ENCODE assay signal across 7 mouse cellular contexts in genomic region chr4:154527506-154527905, GRCm38 (mm10).
DNase-seq lines count a peak whose midpoint lies in the region; ATAC-seq and TF ChIP-seq lines count a peak whose summit lies in the region.

No protein-coding gene starts in this region.

- peaks cover 45 to 46% of the 10 kb centered on the region in 2 experiments for H3K4me1 ChIP-seq in heart, embryonic 14.5 days (ENCODE audit: control insufficient read depth in 2 of 2, insufficient read depth in 2 of 2, low read length in 2 of 2)
- H3K4me1 ChIP-seq in liver, embryonic 16.5 days (ENCODE audit: control insufficient read depth, low read depth, low read length): peaks cover 2% of the 10 kb centered on the region
- H3K4me1 ChIP-seq in intestine, postnatal 0 days (replicated peaks; ENCODE audit: control insufficient read depth, insufficient read depth, low read length): no peaks in the 10 kb centered on the region; the same call in 1 of the 2 replicates

- ATAC-seq in heart, embryonic 14.5 days (ENCODE audit: insufficient number of reproducible peaks, insufficient read depth, low FRiP score, low read depth): no peak
- peak; percentile 65 for ATAC-seq in liver, embryonic 16.5 days (ENCODE audit: low read depth)
- no peak for ATAC-seq in intestine, postnatal 0 days

- H3K9me3 ChIP-seq in heart, embryonic 14.5 days (ENCODE audit: control insufficient read depth, low read length): no peaks in the 10 kb centered on the region
- H3K9me3 ChIP-seq in liver, embryonic 16.5 days (replicated peaks; ENCODE audit: control insufficient read depth, low read length): no peaks in the 10 kb centered on the region
- H3K9me3 ChIP-seq in intestine, postnatal 0 days (ENCODE audit: control insufficient read depth): no peaks in the 10 kb centered on the region

- 27% methylated on average over 9 of the region's 9 CpGs for WGBS in heart, embryonic 14.5 days
- 54% methylated on average over 9 of the region's 9 CpGs for WGBS in liver, embryonic 16.5 days (ENCODE audit: insufficient replicate concordance)
- 64% methylated on average over 9 of the region's 9 CpGs for WGBS in intestine, postnatal 0 days

- peak; percentile 89 for DNase-seq in NIH3T3 (ENCODE audit: low read depth)
- peak; percentile 78 for DNase-seq in adrenal gland, postnatal 10 days
- no peak for DNase-seq in frontal cortex, postnatal 36 days (ENCODE audit: low spot score in 2 of 2)
- no peak for DNase-seq in right cerebral cortex, adult 2 months (ENCODE audit: low spot score in 2 of 2)

- peaks cover 4% of the 10 kb centered on the region; the same call in 1 of the 2 replicates for H3K27me3 ChIP-seq in heart, embryonic 14.5 days (ENCODE audit: control insufficient read depth, insufficient read depth, low read length)
- no peaks in the 10 kb centered on the region for H3K27me3 ChIP-seq in liver, embryonic 16.5 days (ENCODE audit: control insufficient read depth, insufficient read depth, low read depth, low read length)
- H3K27me3 ChIP-seq in intestine, postnatal 0 days (replicated peaks; ENCODE audit: control insufficient read depth, insufficient read depth, low read length): no peaks in the 10 kb centered on the region

- TF ChIP-seq CTCF in intestine, postnatal 0 days (IDR thresholded peaks at IDR 0.05; ENCODE audit: low read depth): no peak

- H3K36me3 ChIP-seq in heart, embryonic 14.5 days (ENCODE audit: control insufficient read depth, insufficient read depth, low read length): no peaks in the 10 kb centered on the region
- no peaks in the 10 kb centered on the region for H3K36me3 ChIP-seq in liver, embryonic 16.5 days (ENCODE audit: control insufficient read depth, insufficient read depth)
- H3K36me3 ChIP-seq in intestine, postnatal 0 days (ENCODE audit: control insufficient read depth, insufficient read depth): no peaks in the 10 kb centered on the region

- no peak overlapping the region for H3K4me3 ChIP-seq in heart, embryonic 14.5 days (ENCODE audit: control insufficient read depth in 1 of 2, insufficient read depth in 1 of 2, low read depth in 1 of 2, low read length in 2 of 2)
- H3K4me3 ChIP-seq in liver, embryonic 16.5 days (ENCODE audit: low read depth, low read length): no peak overlapping the region
- H3K4me3 ChIP-seq in intestine, postnatal 0 days (ENCODE audit: low read depth, low read length): no peak overlapping the region

- H3K27ac ChIP-seq in heart, embryonic 14.5 days (replicated peaks in 1 of 2; ENCODE audit: control insufficient read depth in 1 of 2, insufficient read depth in 1 of 2, low read depth in 2 of 2, low read length in 2 of 2): peak overlapping the region; percentile 78 to 84
- H3K27ac ChIP-seq in liver, embryonic 16.5 days (ENCODE audit: low read length): peak overlapping the region; percentile 61
- H3K27ac ChIP-seq in intestine, postnatal 0 days (ENCODE audit: low read depth, low read length): no peak overlapping the region

- peak overlapping the region; percentile 42 for H3K9ac ChIP-seq in heart, embryonic 14.5 days (ENCODE audit: low read length)
- no peak overlapping the region for H3K9ac ChIP-seq in liver, embryonic 16.5 days (ENCODE audit: low read depth, low read length)
- H3K9ac ChIP-seq in intestine, postnatal 0 days (ENCODE audit: low read depth, low read length): no peak overlapping the region

- H3K4me2 ChIP-seq in heart, embryonic 14.5 days (ENCODE audit: low read length): no peak overlapping the region
- H3K4me2 ChIP-seq in liver, embryonic 16.5 days (ENCODE audit: low read depth, low read length): no peak overlapping the region
- no peak overlapping the region for H3K4me2 ChIP-seq in intestine, postnatal 0 days (replicated peaks; ENCODE audit: low read depth)

Comparison
In these comparisons a context has a peak if more than half of its experiments do, and no peak if none do; other contexts are left out.
1. DNase-seq: peak in NIH3T3 (single experiment) and adrenal gland, postnatal 10 days (single experiment); none in frontal cortex, postnatal 36 days (0 of 2) and right cerebral cortex, adult 2 months (0 of 2).